Mouse (Mus musculus): ENCODE measurements around the gene Agpat1.

Gene Agpat1

GRCm38 (mm10) chr17:34604061-34604508 is at the start of gene Agpat1:
Agpat1 (plus strand) TSS chr17:34604262.
- peak; percentile 98 for DNase-seq

- peak; percentile 78 for DNase-seq
These were observed 48.6 kb upstream of the Agpat1 start for GRCm38 (mm10) chr17:34555483-34555882.

- no peak for DNase-seq
These were observed 47.7 kb upstream of the Agpat1 start for GRCm38 (mm10) chr17:34556406-34556805.

GRCm38 (mm10) chr17:34557411-34557810 is 46.7 kb upstream of the Agpat1 start:
- no peak for DNase-seq

DNA sequence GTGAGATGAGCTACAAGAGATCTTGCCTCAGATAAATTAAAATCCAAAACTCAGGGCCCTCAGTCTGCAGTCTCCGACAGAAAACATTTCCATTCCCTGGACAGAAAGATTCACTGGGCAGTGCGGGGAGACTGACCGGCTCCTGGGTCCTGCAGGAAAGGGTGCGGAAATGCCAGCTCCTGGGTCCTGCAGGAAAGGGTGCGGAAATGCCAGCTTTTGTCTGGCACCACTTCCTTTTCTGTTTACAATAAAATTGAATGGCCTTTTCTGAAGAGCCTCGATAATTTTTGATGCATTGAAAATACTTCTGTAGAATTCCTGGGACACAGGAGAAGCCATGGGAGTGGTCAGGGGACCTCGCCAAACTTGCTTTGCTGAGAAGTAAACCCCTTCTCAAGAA is 44.9 kb upstream of the Agpat1 start:
- DNase-seq = no peak

DNA sequence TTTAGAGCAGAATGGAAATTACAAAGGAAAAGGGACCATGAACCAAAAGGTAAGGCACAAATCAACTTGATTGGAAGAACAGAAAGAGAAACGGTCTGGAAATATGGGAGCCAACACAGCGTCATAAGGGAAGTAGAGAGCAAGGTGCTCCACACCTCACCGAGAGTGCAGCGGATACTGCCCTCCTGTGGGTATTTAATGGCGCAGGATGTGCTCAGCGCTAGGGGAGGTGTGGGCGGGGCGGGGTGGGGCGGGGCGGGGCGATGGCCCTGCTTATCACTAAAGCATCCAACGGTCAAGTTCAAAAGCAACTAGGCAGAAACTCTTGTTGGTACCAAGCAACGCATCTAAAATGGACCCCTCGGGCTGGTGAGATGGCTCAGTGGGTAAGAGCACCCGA is 44.2 kb upstream of the Agpat1 start:
- no peak for DNase-seq

- DNase-seq = no peak
These were observed 43.6 kb upstream of the Agpat1 start for GRCm38 (mm10) chr17:34560438-34560837.

DNA sequence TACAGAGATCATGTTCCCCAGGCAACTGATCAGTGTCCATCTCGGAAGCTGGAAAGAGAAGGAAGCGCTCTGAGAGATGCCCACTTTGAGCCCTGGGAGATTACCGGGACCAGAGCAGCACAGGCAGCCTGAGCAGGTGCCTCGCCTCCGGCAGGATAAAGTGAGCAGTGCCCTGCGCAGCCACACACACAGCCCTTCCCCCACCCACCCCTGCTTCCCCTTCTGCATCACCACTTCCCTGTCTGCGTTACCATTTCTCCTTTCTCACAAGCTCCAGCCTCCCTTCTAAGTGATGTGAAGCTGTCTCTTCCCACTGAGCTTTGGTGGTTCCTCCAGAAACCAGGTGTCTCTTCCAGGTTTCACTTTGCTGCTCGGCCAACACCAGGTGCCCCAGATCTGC is 42.9 kb upstream of the Agpat1 start:
- no peak for DNase-seq

DNA sequence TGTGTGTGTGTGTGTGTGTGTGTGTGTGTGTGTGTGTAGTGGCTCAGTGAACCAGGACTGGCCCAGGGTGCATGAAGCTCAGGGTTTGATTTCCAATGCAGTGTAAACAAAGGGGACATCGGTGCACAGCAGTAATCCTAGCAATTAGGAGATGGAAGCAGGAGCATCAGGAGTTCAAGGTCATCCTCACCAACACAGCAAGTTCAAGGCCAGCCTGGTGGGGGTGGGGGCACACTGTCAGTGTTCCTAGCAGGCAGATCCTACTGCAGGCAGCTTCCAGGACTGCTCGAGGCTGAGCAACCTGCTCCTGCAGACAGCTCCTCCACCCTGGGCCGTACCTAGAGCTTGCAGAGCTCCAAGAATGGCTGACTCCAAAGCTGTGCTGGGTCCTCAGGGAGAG is 41.5 kb upstream of the Agpat1 start:
- DNase-seq = no peak

DNA sequence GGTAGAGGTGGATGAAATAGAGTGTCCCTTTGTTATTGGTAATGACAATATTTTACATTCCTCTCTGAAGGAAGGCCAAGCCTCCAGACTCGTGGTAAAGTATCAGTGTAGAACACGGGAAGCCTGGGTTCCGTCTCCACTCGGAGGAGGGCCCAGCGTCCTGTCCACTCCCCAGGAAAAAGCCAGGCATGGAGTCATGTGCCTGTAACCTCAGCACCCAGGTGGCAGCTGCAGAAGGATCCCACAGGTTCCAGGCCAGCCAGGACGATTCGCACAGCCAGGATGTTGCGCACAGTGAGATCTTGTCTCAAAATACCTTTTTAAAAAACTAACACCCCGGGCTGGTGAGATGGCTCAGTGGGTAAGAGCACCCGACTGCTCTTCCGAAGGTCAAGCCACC is 40.7 kb upstream of the Agpat1 start:
- no peak for DNase-seq

GRCm38 (mm10) chr17:34564003-34564421 is 40.0 kb upstream of the Agpat1 start, which contains the start of gene Notch4:
Notch4 (plus strand) TSS chr17:34564268.
- no peak for DNase-seq

DNA sequence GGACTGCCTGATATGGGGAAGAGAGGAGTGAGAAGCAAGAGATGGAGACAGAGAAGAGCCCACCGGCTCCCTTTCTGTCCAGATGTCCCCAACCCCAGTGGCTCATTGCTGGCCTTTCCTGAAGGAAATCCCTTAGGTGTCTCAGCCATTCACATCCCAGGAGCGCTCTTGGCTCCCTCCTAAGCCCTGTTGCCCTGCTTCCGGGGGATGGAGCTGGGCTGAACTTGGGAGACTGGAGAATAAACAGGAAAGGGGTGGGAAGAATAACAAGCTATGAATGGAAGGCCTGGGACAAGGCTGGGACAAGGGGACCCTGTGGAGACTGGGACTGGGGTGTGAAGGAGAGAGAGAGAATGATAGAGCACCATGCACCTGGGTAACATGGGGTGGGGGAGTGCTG is 39.3 kb upstream of the Agpat1 start:
- no peak for DNase-seq

GRCm38 (mm10) chr17:34567311-34567710 is 36.8 kb upstream of the Agpat1 start:
- no peak for DNase-seq

DNA sequence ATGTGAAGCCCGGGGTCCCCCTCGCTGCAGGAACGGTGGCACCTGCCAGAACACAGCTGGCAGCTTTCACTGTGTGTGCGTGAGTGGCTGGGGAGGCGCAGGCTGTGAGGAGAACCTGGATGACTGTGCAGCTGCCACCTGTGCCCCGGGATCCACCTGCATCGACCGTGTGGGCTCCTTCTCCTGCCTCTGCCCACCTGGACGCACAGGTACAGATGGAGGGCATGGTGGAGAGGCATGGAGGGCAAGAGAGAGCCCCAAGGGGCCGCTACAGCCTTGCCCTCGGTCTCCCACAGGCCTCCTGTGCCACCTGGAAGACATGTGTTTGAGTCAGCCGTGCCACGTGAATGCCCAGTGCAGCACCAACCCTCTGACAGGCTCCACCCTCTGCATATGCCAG is 35.6 kb upstream of the Agpat1 start:
- DNase-seq = no peak

GRCm38 (mm10) chr17:34569919-34570318 is 34.1 kb upstream of the Agpat1 start:
- no peak for DNase-seq

GRCm38 (mm10) chr17:34571875-34572274 is 32.2 kb upstream of the Agpat1 start:
- peak; percentile 43 for DNase-seq

- no peak for DNase-seq
These were observed 31.7 kb upstream of the Agpat1 start for GRCm38 (mm10) chr17:34572361-34572760.

DNA sequence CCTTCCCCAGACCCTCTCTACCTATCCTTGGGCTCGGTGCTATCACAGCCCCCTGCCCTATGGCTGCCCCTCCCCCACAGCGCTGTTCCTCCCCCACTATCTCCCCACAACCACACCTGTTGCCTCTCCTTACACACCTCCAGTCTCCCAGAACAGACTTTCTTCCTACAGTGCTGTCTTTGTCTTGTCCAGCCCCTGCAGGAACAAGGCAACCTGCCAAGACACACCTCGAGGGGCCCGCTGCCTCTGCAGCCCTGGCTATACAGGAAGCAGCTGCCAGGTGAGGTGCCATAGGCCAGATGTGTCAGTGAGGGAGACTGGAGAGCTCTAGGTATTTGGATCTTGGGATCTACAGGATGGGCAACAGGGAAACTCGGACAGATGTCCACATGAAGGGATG is 27.5 kb upstream of the Agpat1 start:
- DNase-seq = no peak

GRCm38 (mm10) chr17:34578070-34578469 is 26.0 kb upstream of the Agpat1 start:
- no peak for DNase-seq

DNA sequence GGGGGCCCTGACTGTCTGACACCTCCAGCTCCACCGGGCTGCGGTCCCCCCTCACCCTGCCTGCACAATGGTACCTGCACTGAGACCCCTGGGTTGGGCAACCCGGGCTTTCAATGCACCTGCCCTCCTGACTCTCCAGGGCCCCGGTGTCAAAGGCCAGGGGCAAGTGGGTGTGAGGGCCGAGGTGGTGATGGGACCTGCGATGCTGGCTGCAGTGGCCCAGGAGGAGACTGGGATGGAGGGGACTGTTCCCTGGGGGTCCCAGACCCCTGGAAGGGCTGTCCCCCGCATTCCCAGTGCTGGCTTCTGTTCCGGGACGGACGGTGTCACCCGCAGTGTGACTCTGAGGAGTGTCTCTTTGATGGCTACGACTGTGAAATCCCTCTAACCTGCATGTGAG is 21.5 kb upstream of the Agpat1 start:
- no peak for DNase-seq

DNA sequence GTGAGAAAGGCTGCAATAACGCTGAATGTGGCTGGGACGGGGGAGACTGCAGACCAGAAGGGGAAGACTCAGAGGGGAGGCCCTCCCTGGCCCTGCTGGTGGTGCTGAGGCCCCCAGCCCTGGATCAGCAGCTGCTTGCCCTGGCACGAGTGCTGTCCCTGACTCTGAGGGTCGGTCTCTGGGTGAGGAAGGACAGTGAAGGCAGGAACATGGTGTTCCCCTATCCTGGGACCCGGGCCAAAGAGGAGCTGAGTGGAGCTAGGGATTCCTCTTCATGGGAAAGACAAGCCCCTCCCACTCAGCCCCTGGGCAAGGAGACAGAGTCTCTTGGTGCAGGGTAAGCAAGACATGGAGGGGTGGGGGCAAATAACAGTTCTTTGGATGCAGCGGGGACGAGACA is 20.7 kb upstream of the Agpat1 start:
- DNase-seq = no peak

DNA sequence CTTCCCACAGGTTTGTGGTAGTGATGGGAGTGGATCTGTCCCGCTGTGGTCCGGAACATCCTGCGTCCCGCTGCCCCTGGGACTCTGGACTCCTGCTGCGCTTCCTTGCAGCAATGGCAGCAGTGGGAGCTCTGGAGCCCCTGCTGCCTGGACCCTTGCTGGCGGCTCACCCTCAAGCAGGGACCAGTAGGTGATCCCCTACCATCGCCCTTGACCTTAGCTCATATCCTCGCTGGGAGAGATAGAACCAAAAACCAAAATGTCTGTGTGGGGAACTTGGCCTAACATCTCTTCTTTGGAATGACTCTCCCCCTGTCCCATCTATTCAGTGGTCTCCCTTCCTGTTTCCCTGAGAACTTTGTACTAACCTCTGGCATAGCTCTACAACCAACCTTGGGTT is 20.2 kb upstream of the Agpat1 start:
- no peak for DNase-seq

GRCm38 (mm10) chr17:34585121-34585520 is 18.9 kb upstream of the Agpat1 start:
- no peak for DNase-seq

DNA sequence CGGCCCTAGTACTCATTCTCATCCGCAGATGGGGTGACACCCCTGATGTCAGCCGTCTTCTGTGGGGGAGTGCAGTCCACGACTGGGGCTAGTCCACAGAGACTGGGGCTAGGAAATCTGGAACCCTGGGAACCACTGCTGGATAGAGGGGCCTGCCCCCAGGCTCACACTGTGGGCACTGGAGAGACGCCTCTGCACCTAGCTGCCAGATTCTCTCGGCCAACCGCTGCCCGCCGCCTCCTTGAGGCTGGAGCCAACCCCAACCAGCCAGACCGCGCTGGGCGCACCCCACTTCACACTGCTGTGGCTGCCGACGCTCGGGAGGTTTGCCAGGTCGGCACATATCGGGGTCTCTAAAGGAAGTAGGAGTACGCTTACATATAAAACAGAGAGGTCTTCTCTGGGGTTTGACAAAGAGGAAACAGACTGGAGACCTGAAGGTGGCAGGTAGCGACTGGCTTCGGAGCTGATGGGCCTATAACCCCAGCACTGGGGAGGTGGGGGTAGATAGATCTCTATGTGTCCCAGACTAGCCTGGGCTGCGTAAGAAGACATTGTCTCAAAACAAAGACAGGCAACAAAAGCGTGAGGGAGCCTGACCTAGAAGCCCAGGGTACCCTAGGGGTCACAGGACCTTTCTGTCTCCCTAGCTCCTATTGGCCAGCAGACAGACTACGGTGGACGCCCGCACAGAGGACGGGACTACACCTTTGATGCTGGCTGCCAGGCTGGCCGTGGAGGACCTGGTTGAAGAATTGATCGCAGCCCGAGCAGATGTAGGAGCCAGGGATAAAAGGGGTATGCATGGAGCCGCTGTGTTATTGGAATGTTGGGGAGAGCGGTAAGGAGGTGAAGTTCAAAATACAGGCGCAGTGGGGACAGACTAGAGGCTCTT is 17.9 kb upstream of the Agpat1 start:
- no peak for DNase-seq
